Mouse (Mus musculus) embryo, embryonic 10 days (tissue): ENCODE results near the gene Wnt2b.
A peak's percentile ranks its signal among the peaks of the same experiment; 100 is the strongest.

ENCODE experiments used
- DNase-seq: peaks from one replicate; pipeline ENCODE4 v3.0.0-alpha.2; 2015; ENCODE audit warnings: low spot score

Gene Wnt2b

DNA sequence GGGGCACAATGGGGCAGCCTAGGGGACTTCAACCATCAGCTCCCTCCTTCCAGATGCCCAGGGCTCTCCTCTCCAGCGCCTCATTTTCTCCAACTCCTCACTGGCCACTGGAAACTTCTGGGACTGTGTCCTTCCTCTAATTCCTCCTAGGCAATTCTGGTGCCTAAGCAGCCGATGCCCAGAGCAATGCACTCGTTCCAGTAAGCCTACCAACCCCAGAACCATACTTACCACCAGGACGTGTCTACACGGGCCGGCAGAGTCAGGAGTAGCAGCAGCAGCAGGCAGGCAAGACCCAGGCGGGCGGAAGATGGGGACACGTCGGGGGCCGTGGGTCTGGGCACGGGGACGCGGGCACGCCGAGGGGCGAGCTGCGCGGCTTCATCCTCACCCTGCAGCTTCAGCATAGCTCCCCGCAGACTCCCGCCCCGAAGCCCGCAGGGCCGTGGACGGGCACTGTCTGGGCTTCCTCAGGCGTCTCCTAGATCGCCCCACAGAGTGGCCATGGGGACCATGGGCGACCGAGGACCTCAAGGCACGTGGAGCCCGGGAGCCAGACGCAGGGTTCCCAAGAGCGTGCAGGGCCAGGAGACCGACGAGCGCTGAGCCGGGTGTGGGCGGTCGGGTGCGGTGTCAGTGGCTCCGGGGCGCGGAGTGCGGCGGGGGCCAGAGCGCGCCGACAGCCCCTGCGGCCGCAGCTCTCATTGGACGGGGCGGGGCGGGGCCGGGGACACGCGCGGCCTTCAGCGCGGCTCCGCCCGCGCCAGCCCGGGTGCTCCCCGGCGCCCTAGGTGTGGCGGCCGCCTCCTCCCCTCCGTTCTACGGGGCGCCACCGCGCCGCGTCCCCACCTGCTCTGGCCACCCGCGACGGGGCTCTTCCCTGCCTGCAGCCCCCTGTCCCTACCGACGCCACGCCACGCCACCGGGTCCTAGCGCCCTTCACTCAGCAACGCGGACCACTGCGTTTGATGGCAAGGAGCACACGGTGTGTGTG lies at the start of gene Wnt2b:
TSS of gene Wnt2b (minus strand) at position 856 of the 994 bp plus-strand sequence.
- DNase-seq, result no peak

DNA sequence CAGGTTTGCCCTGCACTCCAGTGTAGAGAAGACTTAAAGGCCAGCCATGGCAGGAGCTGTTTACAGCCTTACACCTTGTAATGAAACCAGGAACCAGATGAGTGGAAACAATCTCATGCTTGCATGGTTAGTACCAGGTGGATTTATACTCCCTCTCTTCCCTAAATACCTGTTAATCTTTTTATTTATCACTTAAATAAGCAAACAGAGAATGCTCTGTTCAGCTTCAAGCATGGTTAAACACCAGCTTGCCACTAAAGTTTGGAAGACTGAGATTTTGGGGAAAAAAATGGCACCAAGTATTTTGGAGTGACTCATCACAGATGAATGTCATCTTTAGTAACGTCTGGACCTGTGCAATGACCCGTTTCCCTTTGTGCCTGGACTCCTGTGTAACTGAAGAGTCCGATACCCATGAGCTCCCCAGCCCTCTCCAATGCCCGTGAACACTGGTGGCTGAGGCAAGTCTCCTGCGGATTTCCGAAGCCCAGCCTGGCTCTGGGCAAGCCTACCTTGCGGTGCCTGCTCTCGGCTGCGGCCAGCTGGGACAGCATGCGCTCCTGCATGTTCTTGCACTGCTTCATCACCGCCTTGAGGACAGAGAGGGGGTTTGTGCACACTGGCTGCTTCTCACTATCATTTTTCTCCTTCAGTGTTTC lies 49.1 kb upstream of the Wnt2b start:
- DNase-seq, result no peak

DNA sequence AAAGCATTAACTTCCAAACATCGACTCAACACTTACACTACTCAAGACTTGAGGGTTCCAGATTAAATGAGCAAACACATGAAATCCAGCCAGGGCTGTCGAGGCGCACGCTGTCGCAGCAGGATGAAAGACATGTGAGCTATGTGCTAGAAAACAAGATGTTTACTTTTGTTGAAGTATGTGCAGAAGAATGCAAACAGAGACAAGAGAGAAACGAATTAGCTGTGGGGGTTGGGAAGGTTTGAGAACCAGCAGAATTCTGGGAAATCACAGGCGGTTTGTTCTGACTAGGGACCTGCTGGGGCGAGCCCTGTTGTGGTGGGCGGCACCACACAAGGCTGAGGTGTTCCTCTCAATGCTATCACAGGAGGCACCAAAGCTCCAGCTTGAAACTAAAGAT lies 46.3 kb upstream of the Wnt2b start:
- no peak for DNase-seq

DNA sequence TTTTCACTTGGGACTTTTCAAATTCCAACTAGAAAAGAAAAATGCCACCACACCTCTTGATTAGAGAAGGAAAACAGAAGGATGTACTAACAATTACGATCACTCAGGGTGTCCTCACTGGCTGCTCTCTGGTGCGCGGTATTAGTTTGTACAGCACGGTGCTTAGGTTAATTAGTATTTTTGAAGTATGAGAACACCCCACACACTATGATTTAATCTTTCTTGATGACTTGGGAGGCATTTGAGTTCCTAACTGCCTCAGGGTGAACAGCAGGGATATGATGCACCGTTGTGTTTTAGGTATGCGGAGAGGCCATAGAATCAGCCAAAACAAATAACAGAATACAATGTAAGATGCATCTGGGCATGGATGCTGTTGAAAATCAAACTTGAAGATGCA lies 44.4 kb upstream of the Wnt2b start:
- DNase-seq, result no peak

DNA sequence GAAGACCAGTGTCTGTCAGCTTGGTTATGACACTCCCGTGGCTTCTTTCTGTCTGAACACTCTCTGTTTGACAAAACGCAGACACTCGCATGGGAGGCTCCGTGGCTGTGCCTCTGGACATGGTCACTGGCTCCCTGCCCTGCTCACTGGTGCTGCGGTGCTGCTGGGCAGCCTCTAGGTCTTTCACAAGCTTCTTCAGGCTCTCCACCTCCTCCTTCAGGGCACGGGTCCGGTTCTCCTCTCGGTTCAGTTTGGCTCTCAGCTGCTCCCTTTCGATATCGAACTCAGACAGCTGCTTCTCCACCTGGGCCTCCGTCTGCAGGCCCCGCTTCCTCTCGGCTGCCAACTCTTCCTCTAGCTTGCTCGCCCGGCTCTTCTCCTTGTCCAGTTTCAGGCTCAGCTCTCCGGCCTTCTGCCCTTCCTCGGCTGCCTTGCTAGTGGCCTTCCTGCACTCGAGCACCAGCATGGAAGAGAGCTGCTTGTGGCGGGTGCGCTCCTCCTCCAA lies 43.9 kb upstream of the Wnt2b start:
- DNase-seq, result no peak

DNA sequence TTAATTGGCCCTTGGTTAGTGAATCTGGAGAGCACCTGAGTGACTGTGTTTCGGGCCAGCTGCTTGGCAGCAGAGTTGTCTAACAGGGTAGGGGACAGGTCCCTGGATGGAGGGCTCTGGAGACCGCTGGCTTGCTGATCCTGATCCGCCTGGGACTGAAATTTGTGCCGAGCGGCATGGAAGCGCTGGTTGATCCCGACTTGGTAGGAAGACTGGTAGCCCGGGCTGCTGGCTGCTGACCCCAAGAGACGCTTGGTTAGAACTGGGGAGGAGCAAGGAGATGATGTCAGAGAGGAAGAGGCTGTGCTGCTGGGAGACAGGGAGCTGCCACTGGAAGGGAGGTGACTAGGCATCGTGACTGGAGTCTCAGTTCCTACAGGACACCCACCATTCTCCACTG lies 43.3 kb upstream of the Wnt2b start:
- DNase-seq, result no peak

DNA sequence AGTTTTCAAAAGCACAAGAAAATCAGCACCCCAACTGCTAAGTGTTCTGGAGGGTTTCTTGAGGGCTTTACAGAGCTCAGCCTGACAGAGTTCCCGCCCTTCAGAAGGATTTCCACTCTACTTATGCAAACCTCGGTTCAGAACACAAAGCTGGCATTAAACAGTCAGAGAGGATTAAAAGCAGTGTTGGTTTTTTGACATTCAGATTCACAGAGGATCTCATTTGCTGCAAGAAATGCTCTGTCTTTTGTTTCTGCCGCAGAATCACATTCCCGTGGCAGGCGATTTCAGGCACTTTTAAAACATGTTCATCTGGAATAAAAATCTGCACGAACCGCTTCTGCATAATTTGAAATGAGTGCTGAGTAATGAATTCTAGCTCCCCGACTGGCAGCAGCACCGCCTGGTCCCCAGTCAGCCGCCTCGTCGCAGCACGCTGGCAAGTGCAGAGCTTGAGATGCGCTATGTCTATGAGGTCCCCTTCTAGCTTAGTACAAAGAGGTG lies 42.3 kb upstream of the Wnt2b start:
- no peak for DNase-seq

DNA sequence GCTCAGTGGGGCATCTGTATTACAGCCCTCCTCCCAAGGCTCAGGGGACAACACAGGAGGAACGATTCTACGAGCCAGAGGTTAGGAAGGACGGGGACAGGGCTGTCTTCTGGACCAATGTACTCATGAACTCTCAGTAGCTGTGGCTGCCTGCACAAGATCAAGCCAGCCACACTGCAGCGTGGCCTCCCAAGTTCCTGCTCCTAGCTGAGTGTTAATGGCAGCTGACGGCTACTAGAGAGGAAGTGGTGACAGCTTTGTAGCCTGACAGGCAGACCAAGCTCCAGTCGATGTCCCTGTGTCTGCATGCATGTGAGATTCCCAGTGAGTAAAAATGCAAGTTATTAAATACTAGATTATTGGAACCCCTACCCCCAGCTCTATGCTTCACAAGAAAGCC lies 39.7 kb upstream of the Wnt2b start:
- DNase-seq, result no peak

DNA sequence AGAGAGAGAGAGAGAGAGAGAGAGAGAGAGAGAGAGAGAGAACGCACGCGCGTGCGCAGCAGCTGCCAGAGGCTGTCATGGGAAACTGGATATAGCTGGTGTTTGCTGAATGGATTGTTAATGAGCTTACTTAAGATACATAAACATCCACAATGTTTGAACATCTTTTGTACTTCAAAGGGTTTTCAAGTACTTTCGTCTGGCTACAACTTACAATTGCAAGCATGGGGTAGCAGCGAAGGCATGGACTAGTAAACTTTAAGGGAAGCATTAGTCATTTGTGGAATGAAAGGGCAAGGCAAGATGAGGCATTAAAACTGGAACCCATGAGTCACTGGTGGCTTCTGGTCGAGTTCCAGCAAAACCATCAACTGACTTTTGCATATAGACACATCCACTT lies 38.8 kb upstream of the Wnt2b start:
- DNase-seq, result no peak

DNA sequence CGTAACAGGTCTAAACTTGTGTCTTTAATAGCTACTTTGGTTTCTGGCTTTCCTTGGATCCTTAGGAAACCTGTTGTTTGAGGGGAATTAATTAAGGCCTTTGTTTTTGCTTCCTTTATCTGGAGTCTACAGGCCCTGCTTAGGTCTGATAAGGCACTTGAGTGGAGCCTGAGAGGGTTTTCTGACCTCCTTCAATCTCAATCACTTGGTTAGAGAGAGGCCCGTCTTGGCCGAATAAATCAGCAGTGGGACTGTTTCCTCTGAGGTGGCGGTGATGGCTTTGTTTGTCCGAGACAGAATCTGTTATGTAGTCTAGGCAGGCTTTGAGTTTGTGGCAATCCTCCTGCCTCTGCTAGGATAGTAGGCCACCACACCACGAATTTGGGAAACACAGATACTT lies 35.8 kb upstream of the Wnt2b start:
- DNase-seq, result no peak

DNA sequence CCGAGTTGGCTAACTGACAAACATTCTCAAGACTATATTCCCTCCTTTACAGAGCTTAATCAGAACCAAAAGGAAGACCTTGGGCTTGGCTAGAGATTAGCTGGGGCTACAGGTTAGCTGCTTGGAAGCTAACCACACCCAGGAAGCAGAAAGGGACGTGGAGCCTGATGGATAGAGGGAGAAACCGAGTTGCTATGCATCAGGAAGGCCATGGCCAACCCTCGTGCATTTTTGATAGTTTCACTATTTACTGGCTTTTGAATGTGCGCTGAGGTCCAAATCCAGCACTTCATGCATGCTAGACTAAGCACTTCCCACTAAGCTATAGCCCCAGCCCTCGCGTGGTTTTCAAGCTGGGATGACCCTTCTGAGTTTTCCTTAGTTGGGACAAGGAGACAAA lies 34.0 kb upstream of the Wnt2b start:
- no peak for DNase-seq

DNA sequence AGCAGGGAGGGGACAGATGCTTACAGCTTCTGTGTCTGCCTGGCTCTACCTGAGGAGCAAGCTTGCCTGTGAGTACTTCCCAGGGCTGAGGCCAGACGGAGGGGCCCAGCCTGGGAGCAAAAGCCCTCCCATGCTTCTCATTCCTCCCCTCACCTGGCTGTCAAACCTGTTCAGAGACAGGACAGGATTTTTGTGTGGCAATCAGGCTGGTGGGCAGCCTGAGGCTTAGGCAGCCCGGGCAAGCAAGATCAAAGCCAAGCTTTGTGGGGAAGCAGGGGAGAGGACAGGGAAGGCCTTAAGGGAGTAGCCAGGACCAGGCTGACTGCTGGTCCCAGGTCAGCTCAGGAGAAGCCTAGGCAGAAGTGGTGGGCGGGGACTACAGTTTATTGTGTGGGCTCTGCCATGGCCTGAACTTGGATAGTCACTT lies 32.7 kb upstream of the Wnt2b start:
- no peak for DNase-seq

DNA sequence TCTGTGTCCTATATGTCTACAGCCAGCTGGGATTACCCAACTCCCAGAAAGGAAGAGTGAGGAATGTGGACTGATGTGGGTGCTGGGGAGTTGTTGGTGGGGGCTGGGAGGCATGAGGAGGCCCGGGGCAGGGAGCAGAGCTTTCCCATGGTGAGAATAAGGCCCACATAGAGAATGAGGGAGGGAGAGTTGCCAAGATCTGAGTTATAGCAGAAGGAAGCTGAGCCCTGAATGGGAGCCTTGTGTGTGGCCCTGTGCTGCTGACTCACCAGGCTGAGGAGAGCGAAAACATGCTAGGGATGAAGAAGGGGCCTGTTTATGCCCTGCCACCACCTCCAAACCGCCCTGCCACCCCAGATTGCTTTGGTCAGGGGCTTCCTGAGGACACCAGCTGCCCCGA lies 32.1 kb upstream of the Wnt2b start:
- DNase-seq, result peak; percentile 30

DNA sequence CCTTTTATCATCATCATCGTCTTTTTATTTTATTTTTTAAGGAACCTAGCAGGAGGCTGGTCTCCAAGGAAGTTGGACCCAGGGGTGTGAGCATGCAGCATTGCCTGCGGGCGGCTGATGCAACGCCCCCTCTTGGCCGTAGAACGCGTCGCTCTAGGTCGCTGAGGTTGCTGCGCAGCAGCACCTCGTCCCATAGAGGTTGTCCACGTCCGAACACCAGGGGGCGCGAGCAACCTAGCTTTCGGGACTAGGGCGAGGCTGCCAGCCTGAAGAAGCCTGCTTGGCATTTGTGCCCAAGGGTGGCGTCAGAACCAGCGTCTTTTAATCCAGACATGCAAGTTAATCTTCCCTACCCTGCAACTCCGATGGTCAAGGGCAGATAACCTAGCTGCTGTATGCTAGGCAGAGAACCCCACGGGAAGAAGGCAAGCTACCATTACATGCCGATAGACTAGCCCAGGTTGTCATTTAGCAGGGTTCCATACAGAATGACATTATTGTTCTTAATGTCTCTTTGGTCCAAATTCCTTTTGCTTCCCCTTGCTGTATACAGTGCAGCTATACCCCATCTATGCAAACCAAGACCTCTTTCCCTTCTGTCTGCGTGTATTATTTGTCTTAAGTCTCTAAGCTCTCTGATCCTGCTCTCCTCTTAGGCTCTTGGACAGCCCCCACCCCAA lies 31.1 kb upstream of the Wnt2b start:
- peak; percentile 93 for DNase-seq

DNA sequence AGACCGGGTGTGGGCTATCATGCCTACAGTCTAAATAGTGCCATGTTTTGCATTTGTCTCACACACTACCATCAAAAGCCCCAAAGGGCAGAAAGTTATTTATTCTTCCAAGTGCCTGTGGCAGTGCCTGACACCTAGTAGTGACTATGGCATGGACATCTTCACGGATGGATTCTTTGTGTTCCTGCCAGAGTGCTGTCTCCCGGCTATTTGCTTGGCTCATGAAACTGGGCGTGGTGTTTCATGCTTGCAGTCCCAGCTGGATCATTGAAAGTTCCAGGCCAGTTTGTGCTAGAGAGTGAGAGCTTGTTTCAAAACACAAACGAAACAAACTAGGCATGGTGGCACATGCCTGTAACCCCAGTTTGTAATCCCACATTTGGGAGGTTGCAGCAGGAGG lies 30.0 kb upstream of the Wnt2b start:
- DNase-seq, result no peak

DNA sequence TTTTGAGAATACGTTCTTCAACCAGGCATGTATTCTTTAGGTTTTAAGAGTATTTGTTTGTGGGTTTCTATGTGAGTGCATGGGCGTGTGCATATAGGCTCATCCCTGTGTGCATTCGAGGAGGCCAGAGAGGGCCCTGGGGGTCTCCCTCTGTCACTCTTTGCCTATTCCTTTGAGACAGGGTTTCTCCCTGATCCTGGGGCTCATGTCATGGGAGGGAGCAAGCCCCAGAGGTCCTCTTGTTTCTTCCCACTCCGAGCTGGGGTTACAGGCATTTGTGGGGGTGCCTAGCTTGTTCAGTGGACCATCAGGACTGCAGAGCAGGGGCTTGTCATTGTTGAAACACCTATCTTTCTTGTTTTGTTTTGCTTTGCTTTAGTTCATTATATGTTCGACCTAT lies 26.2 kb upstream of the Wnt2b start:
- no peak for DNase-seq

DNA sequence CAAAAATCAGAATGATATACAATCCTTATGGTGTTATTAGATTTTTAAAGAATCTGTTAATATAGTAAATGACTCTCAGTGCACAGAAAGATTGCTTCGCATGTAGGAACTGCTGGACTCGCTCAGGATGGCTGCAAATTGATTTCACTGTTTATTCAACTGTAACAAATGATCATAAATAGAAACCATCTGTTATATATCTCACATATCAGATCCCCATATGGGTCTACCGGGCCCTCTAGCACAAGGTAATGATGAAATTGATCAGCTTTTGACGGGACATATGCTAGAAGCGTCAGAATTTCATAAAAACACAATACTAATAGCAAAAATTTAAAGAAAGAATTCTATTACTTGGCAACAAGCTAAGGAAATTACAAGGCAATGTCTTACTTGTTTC lies 18.0 kb upstream of the Wnt2b start:
- DNase-seq, result no peak

DNA sequence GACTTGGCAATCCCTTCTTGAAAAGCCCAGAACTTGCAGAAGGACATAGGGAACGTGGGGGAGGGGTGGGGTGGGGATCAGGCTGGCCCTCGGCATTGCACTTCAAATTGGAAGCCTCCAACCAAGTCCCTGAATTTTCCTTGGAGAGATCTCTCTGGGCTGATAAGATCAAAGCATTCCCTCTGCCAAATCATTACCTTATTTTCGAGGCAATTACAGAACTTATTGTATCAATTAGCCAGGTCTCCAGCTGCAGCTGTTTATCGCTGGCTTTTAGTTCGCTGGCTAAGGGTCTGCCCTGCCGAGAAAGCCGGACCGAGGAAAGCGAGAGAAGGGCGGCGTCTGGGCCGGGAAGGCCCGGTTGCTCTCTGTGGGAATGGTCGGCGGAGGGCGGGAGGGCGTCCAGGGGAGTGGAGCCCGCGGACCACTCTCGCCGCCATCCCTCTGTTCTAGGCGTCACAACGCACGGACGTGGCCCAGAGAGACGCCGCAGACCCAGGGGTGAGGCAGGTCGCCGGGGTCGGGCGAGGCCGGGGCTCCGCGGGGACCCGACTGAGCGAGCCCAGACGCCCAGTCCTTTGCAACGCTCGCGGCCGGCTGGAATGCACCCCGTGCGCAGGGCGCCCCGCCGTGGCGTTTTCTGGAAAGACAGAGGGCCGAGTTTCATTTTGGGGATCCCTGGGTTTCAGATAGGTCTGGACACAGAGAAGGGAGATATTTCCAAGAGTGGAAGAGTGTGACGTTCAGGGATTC lies 6.0 kb upstream of the Wnt2b start:
- peak; percentile 84 for DNase-seq

DNA sequence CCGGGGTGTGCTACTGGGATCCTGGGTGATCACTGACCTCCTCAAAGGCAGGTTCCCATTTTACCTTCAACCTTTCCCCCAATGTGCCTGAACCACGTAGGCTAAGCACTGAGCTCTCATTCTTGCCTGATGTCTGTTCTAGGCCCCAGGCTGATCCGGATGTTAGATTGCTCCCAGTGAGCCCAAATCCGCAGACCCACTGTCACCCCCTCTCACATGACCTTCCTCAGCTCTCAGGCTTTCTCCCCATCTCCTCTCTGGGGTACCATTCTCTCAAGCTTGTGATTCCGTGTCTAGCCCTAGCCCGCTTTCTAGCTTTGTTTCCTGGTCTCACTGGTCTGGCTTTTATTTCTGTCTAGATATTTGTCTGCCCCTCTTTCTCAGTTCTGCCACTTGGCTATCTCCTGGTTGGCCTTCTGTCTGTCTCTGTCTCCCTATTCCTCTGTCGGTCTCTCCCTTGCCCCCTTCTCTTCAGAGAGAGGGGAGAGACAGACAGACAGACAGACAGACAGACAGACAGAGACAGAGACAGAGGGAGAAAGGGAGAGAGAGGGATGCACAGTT lies 4.4 kb upstream of the Wnt2b start:
- no peak for DNase-seq

DNA sequence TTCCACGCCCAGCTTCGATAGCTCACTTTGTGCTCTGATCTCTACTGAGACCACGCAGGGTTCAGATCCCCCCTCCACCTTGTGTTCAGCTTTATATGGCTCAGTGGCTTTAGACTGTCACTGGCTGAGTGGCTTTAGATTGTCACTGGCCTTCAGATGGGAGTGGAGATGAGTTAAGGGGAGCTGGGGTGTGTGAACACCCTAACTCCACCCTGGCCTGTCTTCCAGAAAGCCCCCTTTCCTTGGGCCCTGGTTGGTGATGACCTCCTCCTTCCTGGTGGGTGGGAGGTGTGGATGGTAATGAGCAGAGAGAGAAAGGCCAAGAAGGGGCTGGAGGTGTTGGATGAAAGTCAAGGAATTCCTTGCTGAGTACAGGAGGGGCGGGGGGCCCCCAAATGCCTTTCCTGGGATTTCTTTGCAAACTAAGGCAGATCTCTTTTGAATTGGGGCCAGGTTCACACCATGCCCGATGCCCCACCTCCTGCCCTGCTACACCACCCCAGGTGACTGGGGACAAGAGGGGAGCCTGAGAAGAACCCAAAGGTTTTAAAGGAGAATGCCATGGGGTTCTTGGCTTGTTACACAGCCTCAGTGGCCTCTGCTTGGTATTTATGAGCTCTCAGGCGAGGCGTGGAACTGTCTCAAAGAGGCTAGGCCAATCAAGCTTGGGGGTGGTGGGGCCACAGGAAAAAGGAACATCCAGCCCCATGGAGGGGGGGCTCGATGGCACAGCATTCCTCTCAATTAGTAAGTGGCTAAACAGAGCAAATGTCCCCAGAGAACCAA lies 3.5 kb upstream of the Wnt2b start:
- DNase-seq, result no peak
